Mouse (Mus musculus) pancreas, adult 10 weeks (tissue): ENCODE results near the gene Tbc1d19. TPM values are rescaled to one million over a fixed set of nuclear protein-coding genes. Genes with fewer than 3 reads are reported as not detected.

Experiments used
- polyA plus RNA-seq: library from polyadenylated mRNA; stranded (reverse); fragments of 350-450 nt; fragmentation: Illumina TruSeq; extraction: RNeasy Lipid Tissue Mini Kit (QIAGEN cat#74804); gene quantifications from one replicate; pipeline ENCODE4 v1.2.3, GENCODE M21; 2015; ENCODE audit warnings: low read depth, low replicate concordance; ENCODE audit not compliant: insufficient read depth

Gene Tbc1d19
- 13.1 TPM for polyA plus RNA-seq

DNA sequence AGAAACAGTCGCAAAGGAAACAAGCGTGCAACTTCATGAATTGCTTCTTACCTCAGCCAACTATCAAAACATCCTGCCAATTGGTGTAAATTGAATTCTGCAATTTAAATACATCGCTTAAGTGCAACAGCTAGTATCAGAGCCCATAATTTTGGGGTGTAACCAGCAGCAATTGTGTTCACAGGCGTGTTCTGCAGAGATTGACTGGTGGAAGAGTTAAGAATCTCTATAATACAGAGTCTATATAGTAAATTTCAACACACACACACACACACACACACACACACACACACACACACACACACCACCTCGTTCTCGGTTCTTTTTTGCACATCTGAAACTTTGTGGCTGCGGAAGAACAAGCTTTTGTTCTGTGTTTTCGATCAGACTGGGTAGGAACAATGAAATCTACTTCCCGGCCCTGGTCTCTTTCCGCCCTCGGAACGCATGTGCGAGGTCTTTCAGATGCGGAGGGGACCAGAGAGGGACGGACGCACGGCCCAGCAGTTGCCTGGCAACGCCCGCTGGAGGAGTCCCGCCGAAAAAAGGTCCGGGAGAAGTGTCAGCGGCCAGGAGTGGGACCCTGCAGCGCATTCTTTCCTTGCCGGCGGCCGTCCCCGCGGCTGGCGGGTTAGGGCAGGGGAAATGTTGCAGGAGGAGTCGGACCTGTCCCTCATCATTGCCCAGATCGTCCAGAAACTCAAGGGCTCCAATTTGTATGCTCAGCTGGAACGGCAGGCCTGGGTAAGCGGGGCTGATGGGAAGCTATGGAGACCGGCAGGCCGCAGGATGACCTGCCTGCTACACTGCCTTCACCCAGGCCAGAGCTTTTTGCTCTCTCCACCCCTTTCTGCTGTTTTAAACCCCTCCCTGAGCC lies at the start of gene Tbc1d19:
Gene Tbc1d19 (plus strand): TSS at position 492 of the 877 bp plus-strand sequence.

Other genes starting within 250 kb of the Tbc1d19 start
- gene Cckar, start 101.9 kb upstream of the Tbc1d19 start, polyA plus RNA-seq, result 58.9 TPM
- gene Stim2, start 188.9 kb downstream of the Tbc1d19 start, polyA plus RNA-seq, result 7.1 TPM